Mouse (Mus musculus) Patski (cell line): ENCODE data around the gene Bcas3. TPM values are rescaled to one million over a fixed set of nuclear protein-coding genes. Genes with fewer than 3 reads are reported as not detected.

ENCODE experiments used
- ATAC-seq: fragments of 100-300 bp; one replicate; pipeline ENCODE4 v1.8.0; 2021
- CTCF ChIA-PET: fragments of 350-600 bp; sonication (Branson Sonifier 250); formaldehyde crosslinking; loops from one replicate; lab custom pipeline; 2022; ENCODE audit warnings: inconsistent platforms; lab: Charles Lee
- POLR2A ChIA-PET: fragments of 350-600 bp; sonication (Branson Sonifier 250); formaldehyde crosslinking; loops from one replicate; lab custom pipeline; 2022; ENCODE audit warnings: antibody characterized with exemption, inconsistent platforms; lab: Charles Lee
- DNase-seq: peaks from one replicate; pipeline ENCODE4 v3.0.0-alpha.2; 2011; ENCODE audit warnings: low read depth, low spot score
- H3K27me3 ChIP-seq: fragments of 371-371 bp; one replicate; pipeline ENCODE4 v1.5.1; 2021
- CTCF ChIP-seq: fragments of 100-300 bp; IDR thresholded peaks from one replicate; pipeline ENCODE4 v1.5.1; 2021
- in situ Hi-C: fragments of 300-500 bp; cut with MboI; formaldehyde crosslinking; loops from 3 replicates; pipeline ENCODE4 v1.11.1; 2018; ENCODE audit warnings: low pct_unique_long_range_greater_than_20kb, mixed read lengths
- polyA plus RNA-seq: library from polyadenylated mRNA; unstranded; gene quantifications from one replicate; pipeline ENCODE4 v1.2.3, GENCODE M21; 2021

Bcas3 gene
- polyA plus RNA-seq, 1 experiment from 2014 or later = 31.6 TPM

GRCm38 (mm10) chr11:85649373-85649772, 296.4 kb downstream of the Bcas3 start:
- POLR2A ChIA-PET = no interaction called here
- CTCF ChIA-PET = no interaction called here
- ATAC-seq (no peak), DNase-seq (peak; percentile 4)
- in situ Hi-C loops = no loop called here
- TF ChIP-seq CTCF = no peak
- no peaks in the 10 kb centered on the region for H3K27me3 ChIP-seq

GRCm38 (mm10) chr11:85657471-85657870, 304.5 kb downstream of the Bcas3 start:
- ChIA-PET CTCF (interaction anchor here (0.9 kb wide), 1 partner anchor 27 kb away, joined by 3 read pairs; no protein-coding TSS in a partner anchor), POLR2A (no interaction called here)
- in situ Hi-C loops = no loop called here
- ATAC-seq (no peak), DNase-seq (no peak)
- TF ChIP-seq CTCF = no peak
- no peaks in the 10 kb centered on the region for H3K27me3 ChIP-seq

- POLR2A ChIA-PET = no interaction called here
- DNase-seq = no peak
- TF ChIP-seq CTCF = no peak
- CTCF ChIA-PET = no interaction called here
- ATAC-seq = no peak
- H3K27me3 ChIP-seq = no peaks in the 10 kb centered on the region
- in situ Hi-C loops = no loop called here
Observed at GRCm38 (mm10) chr11:85660304-85660703, 307.3 kb downstream of the Bcas3 start.

GRCm38 (mm10) chr11:85667176-85667575, 314.2 kb downstream of the Bcas3 start:
- ATAC-seq = no peak
- in situ Hi-C loops = no loop called here
- ChIA-PET POLR2A (no interaction called here), CTCF (no interaction called here)
- H3K27me3 ChIP-seq = no peaks in the 10 kb centered on the region
- DNase-seq = no peak
- TF ChIP-seq CTCF = no peak

- no peak for ATAC-seq
- H3K27me3 ChIP-seq = no peaks in the 10 kb centered on the region
- in situ Hi-C loops = no loop called here
- POLR2A ChIA-PET = no interaction called here
- DNase-seq = no peak
- TF ChIP-seq CTCF = no peak
- CTCF ChIA-PET = no interaction called here
Observed at GRCm38 (mm10) chr11:85667741-85668140, 314.8 kb downstream of the Bcas3 start.

- ATAC-seq (no peak), DNase-seq (no peak)
- POLR2A ChIA-PET = no interaction called here
- TF ChIP-seq CTCF = no peak
- in situ Hi-C loops = no loop called here
- CTCF ChIA-PET = no interaction called here
- no peaks in the 10 kb centered on the region for H3K27me3 ChIP-seq
Observed at GRCm38 (mm10) chr11:85672881-85673475, 320.0 kb downstream of the Bcas3 start.

GRCm38 (mm10) chr11:85675244-85675643, 322.3 kb downstream of the Bcas3 start:
- POLR2A ChIA-PET = no interaction called here
- DNase-seq (peak; percentile 13), ATAC-seq (no peak)
- in situ Hi-C loops = no loop called here
- TF ChIP-seq CTCF = no peak
- no peaks in the 10 kb centered on the region for H3K27me3 ChIP-seq
- CTCF ChIA-PET = interaction anchor here (1.3 kb wide), 1 partner anchor 11 kb away, joined by 6 read pairs; no protein-coding TSS in a partner anchor

GRCm38 (mm10) chr11:85676357-85677004, 323.5 kb downstream of the Bcas3 start:
- H3K27me3 ChIP-seq = no peaks in the 10 kb centered on the region
- DNase-seq = no peak
- ChIA-PET CTCF (interaction anchor here (0.8 kb wide), 1 partner anchor 20 kb away, joined by 3 read pairs; no protein-coding TSS in a partner anchor), POLR2A (no interaction called here)
- TF ChIP-seq CTCF = no peak
- in situ Hi-C loops = no loop called here
- ATAC-seq = no peak

GRCm38 (mm10) chr11:85678666-85679065, 325.7 kb downstream of the Bcas3 start:
- POLR2A ChIA-PET = no interaction called here
- in situ Hi-C loops = no loop called here
- TF ChIP-seq CTCF = no peak
- no peak for ATAC-seq
- H3K27me3 ChIP-seq = no peaks in the 10 kb centered on the region
- no peak for DNase-seq
- CTCF ChIA-PET = no interaction called here

- ChIA-PET CTCF (interaction anchor here (1.1 to 1.2 kb wide), 2 partner anchors 12 to 34 kb away, joined by 3 to 4 read pairs; no protein-coding TSS in a partner anchor), POLR2A (no interaction called here)
- H3K27me3 ChIP-seq = no peaks in the 10 kb centered on the region
- TF ChIP-seq CTCF = no peak
- no peak for DNase-seq
- no peak for ATAC-seq
- in situ Hi-C loops = no loop called here
Observed at GRCm38 (mm10) chr11:85681580-85682419, 328.8 kb downstream of the Bcas3 start.

GRCm38 (mm10) chr11:85684981-85685380, 332.0 kb downstream of the Bcas3 start:
- ChIA-PET POLR2A (no interaction called here), CTCF (no interaction called here)
- no peaks in the 10 kb centered on the region for H3K27me3 ChIP-seq
- in situ Hi-C loops = no loop called here
- ATAC-seq (no peak), DNase-seq (no peak)
- no peak for TF ChIP-seq CTCF
